Mouse (Mus musculus) MEL (cell line): ENCODE results near the gene Dgkh.

ENCODE experiments used
- CTCF ChIP-seq, 3 experiments: IDR thresholded peaks in 2 of 3; conservative IDR thresholded peaks in 1 of 3; 2 replicates each; pipeline ENCODE4 v1.5.1; 2011 to 2012; ENCODE audit warnings: low read length in 3 of 3, low read depth in 2 of 3, mild to moderate bottlenecking in 2 of 3, improper control_type of control experiment in 1 of 3, inconsistent platforms in 1 of 3, mixed read lengths in 1 of 3, moderate library complexity in 1 of 3; ENCODE audit not compliant: control insufficient read depth in 1 of 3, insufficient read depth in 1 of 3, poor library complexity in 1 of 3, severe bottlenecking in 1 of 3
- TAL1 ChIP-seq: IDR thresholded peaks from 2 replicates; pipeline ENCODE4 v1.6.1; 2012; ENCODE audit warnings: mild to moderate bottlenecking, inconsistent platforms, low read length, moderate library complexity, mixed read lengths

DNA sequence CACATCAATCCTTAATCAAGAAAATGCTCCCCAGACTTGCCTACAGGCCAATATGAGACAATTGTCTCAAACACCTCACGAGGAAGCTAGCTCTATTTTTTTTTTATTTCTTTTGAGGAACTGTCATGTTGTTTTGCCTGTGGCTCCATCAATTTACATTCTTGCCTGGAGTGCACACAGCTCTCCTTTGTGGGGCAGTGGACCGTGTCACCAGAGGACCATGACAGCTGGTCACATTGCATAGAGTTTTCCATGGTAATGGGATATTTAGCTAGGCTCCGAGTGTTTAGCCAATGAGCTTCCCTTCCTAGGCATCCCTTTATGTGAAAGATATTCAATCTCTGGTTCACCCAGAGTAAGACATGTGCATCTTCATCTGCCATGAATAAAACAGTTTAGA is 26.9 kb upstream of the Dgkh start:
- TF ChIP-seq CTCF (IDR thresholded peaks at IDR 0.05 in 2 of 3, conservative IDR thresholded peaks at IDR 0.05 in 1 of 3; ENCODE audit: control insufficient read depth in 1 of 3, insufficient read depth in 1 of 3, low read depth in 2 of 3, low read length in 3 of 3, poor library complexity in 1 of 3, severe bottlenecking in 1 of 3) (no peak), TAL1 (no peak)
